Mouse (Mus musculus) frontal cortex, adult (tissue): Measurements from ENCODE around the gene Spryd7.
A peak's percentile ranks its signal among the peaks of the same experiment; 100 is the strongest.
"Not testable (repeated sequence)": the region's sequence is repeated elsewhere in the genome, so short reads cannot be mapped to it uniquely, and the experiment has no call there.

Source experiments
- ATAC-seq: cut with Nextera tagmentation; 2 replicates; pipeline ENCODE4 v1.9.2; 2017; ENCODE audit warnings: mild to moderate bottlenecking, moderate library complexity, mixed read lengths; ENCODE audit not compliant: low TSS enrichment

Spryd7 gene

GRCm38 (mm10) chr14:61556289-61557147 is at the start of gene Spryd7:
Gene Spryd7 (minus strand): TSS chr14:61556886.
- peak; percentile 95 for ATAC-seq

- ATAC-seq = not testable (repeated sequence)
Measured at GRCm38 (mm10) chr14:61606088-61606487, 49.4 kb upstream of the Spryd7 start.

GRCm38 (mm10) chr14:61604081-61604480 is 47.4 kb upstream of the Spryd7 start:
- no peak for ATAC-seq

- ATAC-seq = no peak
Measured at GRCm38 (mm10) chr14:61603069-61603755, 46.5 kb upstream of the Spryd7 start.

GRCm38 (mm10) chr14:61601348-61601747 is 44.7 kb upstream of the Spryd7 start:
- ATAC-seq = no peak

- ATAC-seq = peak; percentile 95
Measured at GRCm38 (mm10) chr14:61599057-61599806, 42.5 kb upstream of the Spryd7 start.

GRCm38 (mm10) chr14:61597968-61598367 is 41.3 kb upstream of the Spryd7 start, which contains the start of gene Trim13:
Gene Trim13 (plus strand): TSS chr14:61598247.
- ATAC-seq = no peak

GRCm38 (mm10) chr14:61596719-61597426 is 40.2 kb upstream of the Spryd7 start:
- ATAC-seq = no peak

- no peak for ATAC-seq
Measured at GRCm38 (mm10) chr14:61589288-61590065, 32.8 kb upstream of the Spryd7 start.

- ATAC-seq = no peak
Measured at GRCm38 (mm10) chr14:61575941-61576340, 19.3 kb upstream of the Spryd7 start.

GRCm38 (mm10) chr14:61575066-61575465 is 18.4 kb upstream of the Spryd7 start:
- ATAC-seq = no peak

GRCm38 (mm10) chr14:61572131-61572530 is 15.4 kb upstream of the Spryd7 start:
- no peak for ATAC-seq

GRCm38 (mm10) chr14:61571366-61571765 is 14.7 kb upstream of the Spryd7 start:
- 0 out of 2 replicates have a peak, but pooled peaks have one; percentile 77 for ATAC-seq

GRCm38 (mm10) chr14:61569344-61569743 is 12.7 kb upstream of the Spryd7 start:
- ATAC-seq = no peak

- not testable (repeated sequence) for ATAC-seq
Measured at GRCm38 (mm10) chr14:61566211-61566610, 9.5 kb upstream of the Spryd7 start.

GRCm38 (mm10) chr14:61559856-61560255 is 3.2 kb upstream of the Spryd7 start:
- no peak for ATAC-seq

- ATAC-seq = no peak
Measured at GRCm38 (mm10) chr14:61558901-61559300, 2.2 kb upstream of the Spryd7 start.

- ATAC-seq = peak; percentile 18; the same call in 1 of the 2 replicates
Measured at GRCm38 (mm10) chr14:61555931-61556288, 776 bp downstream of the Spryd7 start.

- no peak for ATAC-seq
Measured at GRCm38 (mm10) chr14:61548614-61549013, 8.1 kb downstream of the Spryd7 start.

- not testable (repeated sequence) for ATAC-seq
Measured at GRCm38 (mm10) chr14:61537772-61538171, 18.9 kb downstream of the Spryd7 start.
